Mouse (Mus musculus) right cerebral cortex, postnatal 10 days (tissue): ENCODE measurements around the gene Ifit3.
A peak's percentile ranks its signal among the peaks of the same experiment; 100 is the strongest.
"Not testable (repeated sequence)": the region's sequence is repeated elsewhere in the genome, so short reads cannot be mapped to it uniquely, and the experiment has no call there.

ENCODE experiments used
- DNase-seq, 2 experiments: peaks; one replicate each; pipeline ENCODE4 v3.0.0; 2021; ENCODE audit warnings: low spot score in 2 of 2

Gene Ifit3

DNA sequence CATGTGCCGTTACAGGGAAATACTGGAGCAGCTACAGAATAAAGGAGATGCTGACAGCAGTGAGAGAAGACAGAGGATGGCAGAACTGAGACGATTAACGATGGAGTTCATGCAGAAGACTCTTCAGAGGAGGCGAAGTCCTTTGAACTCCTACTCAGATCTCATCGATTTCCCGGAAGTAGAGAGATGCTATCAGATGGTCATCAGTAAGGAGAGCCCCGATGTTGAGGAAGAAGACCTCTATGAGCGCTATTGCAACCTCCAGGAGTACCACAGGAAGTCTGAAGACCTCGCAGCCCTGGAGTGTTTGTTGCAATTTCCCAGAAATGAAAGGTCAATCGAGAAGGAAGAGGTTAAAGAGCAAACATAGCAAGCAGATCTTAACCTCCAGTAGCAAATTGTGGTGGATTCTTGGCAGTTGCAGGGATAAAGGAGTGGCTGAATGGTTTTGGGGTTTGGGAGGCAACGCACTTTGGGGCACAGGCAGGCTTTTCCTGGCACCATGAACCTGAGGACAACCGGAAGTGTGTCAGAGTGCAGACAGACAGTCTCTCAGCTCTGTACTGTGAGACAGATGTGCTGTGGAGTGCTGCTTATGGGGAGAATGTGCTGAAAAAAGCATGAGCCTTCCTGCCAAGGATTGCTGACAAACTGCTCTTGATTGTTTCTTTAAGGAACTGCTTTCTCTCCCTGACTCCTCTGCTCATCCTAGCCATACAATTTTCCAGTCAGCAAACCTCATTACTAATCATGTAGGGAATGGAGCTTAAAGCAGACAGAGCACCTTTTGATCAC, 4.8 kb downstream of the Ifit3 start:
- DNase-seq, result peak in 1 of 2 experiments; percentile 41

DNA sequence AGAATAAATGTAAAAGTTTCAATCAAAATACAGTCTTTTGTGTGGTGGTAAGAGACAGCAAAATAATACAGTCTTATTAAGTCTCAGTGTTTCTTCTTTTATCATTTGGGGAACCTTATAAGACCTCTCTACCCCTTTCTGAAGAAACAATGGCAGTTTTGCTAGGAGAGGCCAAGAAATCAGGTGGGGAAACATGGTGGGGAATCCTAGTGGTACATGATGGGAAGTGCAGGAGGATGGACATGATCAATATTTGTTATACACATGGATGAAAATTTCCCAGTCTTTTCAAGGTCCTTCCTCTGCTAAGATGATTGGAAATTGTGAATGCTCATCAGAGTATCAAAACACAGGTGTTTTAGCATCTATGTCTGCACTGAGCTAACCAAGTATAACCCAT, 5.6 kb downstream of the Ifit3 start:
- no peak for DNase-seq

DNA sequence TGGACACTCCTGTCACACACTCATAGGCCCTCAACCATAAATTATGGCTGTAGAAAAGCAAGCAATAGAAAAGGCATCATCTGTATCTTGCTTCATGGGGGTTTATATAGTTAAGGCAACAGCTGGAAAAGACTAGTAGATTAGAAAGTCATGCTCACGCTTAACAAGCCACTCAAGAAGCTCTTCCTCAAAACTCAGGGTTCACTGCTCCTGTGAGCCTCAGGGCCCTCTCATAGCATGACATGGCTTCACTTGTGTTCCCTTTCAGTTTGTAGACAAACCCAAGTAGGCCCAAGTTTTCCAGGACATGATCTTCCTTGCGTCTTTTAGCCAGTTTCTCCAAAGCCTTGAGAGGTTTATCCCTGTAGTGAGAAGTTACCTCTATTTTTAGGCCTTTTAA, 10.1 kb downstream of the Ifit3 start:
- no peak for DNase-seq

DNA sequence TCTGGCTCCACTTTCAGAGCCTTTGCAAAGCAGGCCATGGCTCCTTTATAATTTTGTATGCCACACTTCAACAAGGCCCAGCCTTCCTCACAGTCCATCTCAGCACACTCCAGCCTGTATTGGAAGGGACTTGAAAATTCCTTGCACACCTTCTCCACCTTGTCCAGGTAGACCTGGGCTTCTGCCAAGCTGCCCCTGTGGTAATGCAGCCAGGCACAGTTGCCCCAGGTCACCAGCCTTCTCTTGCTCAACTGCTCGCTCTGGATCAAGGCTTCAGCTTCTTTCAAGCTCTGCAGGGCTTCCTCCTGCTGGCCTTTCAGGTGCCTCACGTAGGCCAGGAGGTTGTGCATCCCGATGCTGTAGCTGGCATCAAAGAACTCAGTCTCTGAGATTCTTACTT, 11.2 kb downstream of the Ifit3 start:
- DNase-seq, result not testable (repeated sequence)

DNA sequence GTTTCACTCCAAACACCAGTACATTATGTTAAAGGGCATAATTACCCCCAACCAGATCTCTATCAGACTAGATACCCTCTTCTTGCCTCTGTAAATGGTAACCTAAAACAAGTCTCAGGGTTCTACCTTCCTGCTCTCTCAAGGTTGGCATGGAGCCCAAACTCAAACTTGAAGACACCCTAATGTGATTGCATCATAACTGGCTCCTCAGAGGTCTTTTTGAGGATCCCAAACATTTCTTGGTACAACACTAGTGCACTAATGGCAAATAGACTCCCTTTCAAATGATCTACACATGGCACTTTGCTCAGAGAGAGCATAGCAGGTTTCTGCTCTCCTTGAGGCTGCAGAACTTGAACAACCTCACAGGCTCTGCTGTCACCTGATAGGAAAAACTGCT, 13.5 kb downstream of the Ifit3 start:
- no peak for DNase-seq

DNA sequence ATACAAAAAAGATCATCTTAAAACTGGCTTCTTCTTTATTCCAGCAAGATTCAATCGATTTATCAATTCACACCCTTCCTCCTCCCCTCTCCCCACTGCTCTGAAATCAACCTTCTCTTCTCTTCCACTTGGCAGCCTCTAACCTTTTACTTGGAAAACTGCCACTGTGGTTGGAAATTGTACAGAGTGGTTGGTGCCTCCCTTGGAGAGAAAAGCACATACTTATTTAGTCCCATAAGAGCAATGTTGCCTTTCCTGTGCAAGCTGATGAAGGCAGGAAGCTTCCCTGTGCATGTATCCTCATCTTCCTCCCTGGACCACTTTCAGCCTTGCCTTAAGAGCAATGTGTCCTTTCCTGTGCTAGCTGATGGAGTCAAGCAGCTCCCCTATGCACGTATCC, 15.0 kb downstream of the Ifit3 start:
- peak; percentile 57 to 66 for DNase-seq

DNA sequence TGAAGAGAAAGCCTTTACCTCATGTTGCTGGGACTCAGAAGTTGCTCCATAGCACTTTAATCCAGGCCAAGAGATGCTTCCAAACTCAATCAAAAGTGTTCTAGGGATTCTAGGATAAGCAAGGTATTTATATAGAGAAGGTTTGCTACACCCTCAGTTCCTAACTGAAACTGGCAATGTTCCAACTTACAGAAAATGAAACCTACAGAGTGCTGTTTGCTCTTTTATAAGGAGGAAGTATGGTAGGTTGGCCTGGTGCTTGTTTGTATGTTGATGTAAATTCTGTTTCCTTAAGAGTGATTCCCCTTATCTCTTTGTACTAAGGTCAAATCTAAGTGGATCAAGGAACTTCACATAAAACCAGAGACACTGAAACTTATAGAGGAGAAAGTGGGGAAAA, 15.9 kb downstream of the Ifit3 start:
- not testable (repeated sequence) for DNase-seq

DNA sequence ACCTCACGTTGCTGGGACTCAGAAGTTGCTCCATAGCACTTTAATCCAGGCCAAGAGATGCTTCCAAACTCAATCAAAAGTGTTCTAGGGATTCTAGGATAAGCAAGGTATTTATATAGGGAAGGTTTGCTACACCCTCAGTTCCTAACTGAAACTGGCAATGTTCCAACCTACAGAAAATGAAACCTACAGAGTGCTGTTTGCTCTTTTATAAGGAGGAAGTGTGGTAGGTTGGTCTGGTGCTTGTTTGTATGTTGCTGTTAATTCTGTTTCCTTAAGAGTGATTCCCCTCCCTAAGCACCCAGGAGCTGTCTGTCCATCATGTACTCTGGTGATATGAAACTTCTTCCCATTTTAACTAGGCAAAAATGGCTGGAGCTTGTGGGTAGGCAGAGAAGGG, 18.6 kb downstream of the Ifit3 start, which contains the start of gene Ifit1bl1:
TSS of gene Ifit1bl1 (minus strand) at position 69 of the 400 bp plus-strand sequence.
- not testable (repeated sequence) for DNase-seq

DNA sequence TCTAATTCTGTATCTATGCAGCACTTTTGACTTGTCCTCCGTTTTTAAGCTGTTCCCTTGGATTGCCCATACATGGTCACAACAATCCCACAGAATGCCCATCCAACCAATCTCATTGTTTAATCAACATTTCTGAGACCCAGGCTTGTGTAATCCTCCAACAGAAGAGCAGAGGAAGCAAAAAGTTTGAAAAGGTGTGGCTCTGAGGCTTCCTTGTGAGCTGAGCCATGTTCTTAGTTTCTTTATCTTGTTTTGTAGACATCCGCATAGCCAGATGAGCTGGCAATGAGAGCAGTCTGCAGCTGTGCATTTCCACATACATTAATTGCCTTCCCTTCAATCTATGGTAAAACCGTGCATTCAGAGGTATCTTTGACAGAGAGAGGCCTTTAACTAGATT, 22.1 kb downstream of the Ifit3 start:
- DNase-seq, result no peak

DNA sequence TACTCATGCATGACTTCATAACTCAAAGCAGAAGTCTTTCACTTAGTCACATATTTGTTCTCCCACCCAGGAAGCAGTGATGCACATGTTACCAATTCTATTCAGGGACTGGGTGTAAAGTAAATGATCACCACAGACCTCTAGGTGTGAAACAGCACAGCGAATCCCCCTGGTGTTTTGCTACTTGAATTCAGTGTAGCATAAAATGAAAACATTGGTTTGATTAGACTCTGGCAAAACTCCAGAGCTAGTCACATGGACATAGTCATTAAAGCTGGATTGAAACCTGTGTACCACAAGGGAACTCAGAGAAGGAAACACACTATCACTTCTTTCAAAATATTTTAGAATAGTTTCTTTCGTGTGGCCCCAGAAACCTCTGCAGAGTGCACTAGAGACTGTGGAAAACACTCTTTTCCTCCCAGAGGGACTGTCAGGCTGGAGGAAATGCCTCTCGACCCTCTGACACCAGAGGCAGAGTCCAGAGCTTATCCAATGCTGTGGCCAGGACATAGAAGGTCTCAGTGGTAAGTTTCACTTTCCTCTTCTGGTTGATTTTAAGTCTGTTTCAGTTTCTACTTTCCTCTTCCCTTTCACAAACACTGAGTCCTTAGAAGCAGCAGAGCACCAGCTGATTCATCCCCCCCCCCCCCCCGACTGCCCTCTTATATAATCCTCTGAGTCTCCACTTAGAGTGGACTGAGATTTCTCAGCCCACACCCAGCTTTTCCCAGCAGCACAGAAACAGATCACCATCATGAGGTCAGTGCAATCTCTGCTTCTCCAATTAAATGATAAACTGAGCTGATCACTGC, 24.1 kb downstream of the Ifit3 start, which contains the start of gene Ifit3b:
TSS of gene Ifit3b (plus strand) at position 734 of the 815 bp plus-strand sequence.
- not testable (repeated sequence) for DNase-seq

DNA sequence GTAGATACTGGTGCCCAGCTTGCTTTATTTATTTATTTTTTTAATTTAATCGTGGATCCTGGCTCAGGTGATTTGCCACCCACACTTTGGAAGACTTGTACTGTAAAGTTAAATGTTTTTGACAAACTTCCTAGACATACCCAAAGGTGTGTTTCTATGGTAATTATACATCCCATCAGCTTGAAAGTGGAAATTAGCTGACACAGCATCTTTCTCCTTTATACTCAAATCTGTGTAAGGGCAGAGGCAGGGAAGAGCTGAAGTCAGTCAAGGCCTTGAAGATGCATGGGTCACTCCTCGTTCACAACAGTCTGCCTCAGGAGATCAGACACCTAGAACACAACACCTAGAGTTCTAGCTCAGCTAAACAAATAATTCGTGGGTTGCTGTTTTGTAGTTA, 26.8 kb downstream of the Ifit3 start:
- DNase-seq, result not testable (repeated sequence)

DNA sequence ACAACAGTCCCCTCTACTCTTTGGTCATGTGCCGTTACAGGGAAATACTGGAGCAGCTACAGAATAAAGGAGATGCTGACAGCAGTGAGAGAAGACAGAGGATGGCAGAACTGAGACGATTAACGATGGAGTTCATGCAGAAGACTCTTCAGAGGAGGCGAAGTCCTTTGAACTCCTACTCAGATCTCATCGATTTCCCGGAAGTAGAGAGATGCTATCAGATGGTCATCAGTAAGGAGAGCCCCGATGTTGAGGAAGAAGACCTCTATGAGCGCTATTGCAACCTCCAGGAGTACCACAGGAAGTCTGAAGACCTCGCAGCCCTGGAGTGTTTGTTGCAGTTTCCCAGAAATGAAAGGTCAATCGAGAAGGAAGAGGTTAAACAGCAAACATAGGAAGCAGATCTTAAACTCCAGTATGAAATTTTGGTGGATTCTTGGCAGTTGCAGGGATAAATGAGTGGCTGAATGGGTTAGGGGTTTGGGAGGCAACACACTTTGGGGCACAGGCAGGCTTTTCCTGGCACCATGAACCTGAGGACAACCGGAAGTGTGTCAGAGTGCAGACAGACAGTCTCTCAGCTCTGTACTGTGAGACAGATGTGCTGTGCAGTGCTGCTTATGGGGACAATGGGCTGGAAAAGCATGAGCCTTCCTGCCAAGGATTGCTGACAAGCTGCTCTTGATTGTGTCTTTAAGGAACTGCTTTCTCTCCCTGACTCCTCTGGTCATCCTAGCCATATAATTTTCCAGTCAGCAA, 29.1 kb downstream of the Ifit3 start:
- DNase-seq, result not testable (repeated sequence)

DNA sequence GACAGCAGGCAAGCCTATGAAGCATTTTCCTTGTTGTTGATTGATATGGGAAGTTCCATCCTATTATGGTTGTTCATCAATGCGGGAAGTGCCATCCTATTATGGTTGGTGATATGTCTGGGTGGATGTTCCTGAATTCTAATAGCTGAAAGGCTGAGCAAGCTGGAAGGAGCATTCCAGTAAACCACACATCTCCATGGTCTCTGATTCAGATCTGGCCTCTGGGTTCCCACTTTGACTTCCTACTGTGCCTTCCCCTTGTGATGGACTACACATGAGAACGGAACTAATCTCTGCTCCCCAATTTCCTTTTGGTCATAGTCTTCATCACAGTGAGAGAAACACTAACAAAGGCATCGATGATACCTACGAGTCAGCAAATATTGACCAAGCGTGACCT, 37.5 kb downstream of the Ifit3 start:
- DNase-seq, result no peak

DNA sequence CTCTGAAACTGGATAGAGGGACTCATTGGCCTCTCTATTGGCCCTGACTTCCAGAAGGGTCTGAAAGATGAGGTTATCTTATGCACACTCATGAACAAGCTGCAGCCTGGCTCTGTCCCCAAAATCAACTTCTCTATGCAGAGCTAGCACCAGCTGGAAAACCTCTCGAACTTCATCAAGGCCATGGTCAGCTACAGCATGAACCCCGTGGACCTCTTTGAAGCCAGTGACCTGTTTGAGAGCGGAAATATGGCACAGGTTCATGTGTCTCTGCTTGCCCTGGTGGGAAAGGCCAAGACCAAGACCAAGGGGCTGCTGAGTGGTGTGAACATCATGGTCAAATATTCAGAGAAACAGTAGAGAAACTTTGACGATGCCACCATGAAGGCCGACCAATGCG, 40.5 kb downstream of the Ifit3 start:
- no peak for DNase-seq

DNA sequence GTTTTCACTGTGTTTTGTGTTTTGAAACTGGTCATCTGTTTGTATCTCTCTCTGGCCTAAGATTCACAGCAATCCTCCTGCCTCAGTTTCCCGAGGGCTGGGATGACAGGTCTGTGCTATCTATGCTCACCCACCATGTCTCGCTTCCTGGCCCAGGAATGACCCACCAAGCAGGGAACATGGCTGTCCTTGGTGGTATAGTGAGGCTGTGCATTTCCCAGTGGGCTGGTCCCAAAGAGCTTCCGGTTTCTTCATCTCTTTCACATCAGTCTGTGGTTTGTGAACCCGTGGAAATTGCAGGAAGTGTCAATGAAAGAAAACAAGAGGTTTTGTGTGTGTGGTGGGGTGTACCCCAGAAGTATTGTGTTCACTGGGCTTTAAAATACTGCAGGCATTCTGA, 41.3 kb downstream of the Ifit3 start:
- no peak for DNase-seq

DNA sequence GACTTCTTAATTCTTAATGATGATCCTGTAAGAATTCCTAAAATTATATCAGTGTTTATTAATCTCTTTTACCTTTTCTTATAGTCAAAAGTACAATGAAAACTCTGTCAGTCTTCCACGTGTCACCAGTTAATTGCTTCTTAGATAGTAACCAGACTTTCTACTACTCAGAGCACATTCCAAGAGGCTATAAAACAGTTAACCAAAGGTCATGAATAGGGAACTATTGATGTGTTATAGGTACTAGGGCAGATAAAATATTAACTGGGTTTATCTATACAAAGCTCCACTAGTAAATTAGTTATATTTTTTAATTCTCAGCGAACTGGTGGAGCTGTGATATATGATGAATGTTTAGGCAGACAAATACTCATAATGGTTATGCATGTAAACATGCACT, 44.2 kb downstream of the Ifit3 start:
- DNase-seq, result no peak

DNA sequence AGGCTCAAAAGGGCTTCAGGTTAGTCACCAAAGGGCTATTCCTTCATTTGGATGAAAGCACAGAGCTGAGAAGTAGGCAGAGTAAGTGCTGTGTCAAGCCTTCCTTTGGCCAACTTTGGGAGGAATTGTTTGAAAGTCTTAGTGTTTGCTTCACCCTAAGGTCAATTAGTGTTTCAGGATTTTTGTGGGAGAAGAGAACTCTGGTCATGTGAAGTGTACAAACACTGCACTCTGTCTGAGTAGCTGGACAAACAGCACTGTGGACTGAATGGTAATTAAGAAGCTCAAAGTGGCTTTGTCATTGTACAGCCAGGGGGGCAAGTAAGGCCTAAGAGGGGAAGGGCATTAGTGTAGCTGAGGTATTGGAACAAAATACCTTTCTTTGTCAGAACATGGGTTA, 48.2 kb downstream of the Ifit3 start:
- no peak for DNase-seq

DNA sequence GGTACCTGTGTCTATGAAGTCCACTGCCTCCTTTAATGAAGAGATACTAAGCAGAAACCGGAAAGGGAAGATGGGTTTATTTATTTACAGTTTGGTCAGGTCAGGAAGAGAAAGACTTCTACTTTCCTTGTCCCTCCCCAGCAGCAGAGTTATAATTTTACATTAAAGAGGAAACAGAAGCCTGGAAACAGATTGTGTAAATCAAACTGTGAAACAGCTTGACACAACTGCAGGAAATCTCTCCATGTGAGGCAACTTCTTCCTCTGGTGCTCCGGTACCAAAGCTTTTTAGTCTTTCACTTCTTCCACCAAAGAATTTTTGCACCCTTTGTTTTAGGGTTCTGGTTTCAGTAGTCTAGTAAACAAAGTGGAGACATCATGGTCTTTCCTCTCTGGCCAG, 50.2 kb downstream of the Ifit3 start:
- no peak for DNase-seq

DNA sequence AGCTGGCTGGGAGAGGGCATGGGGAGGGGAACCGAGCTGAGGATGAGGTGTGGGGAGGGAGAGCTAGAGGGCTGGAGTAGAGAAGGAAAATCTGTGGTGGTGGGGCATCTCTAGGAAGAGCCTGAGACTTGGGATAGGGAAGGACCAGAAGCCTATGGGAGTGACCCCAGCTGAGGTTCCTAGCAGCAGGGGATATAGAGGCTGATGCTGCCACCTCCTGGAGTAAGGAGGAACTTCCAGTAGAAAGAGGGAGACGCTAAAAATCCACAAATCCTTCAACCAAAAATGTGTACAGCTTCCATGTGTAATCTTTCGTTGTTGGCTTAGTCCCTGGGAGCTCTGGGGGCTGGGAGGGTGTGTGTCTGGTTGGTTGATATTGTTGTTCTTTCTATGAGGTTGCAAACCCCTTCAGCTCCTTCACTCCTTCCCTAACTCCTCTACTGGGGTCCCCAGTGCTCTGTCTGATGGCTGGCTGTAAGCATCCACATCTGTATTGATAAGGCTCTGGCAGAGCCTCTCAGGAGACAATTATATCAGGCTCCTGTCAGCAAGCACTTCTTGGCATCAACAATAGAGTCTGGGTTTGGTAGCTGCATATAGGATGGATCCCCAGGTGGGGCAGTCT, 53.7 kb downstream of the Ifit3 start:
- peak; percentile 40 to 47 for DNase-seq
